Mouse (Mus musculus): ENCODE results near the gene Vmn1r170. TPM values are rescaled to one million over a fixed set of nuclear protein-coding genes. Genes with fewer than 3 reads are reported as not detected.
"Not testable (repeated sequence)": the region's sequence is repeated elsewhere in the genome, so short reads cannot be mapped to it uniquely, and the experiment has no call there.

Gene Vmn1r170
- not detected in 2 replicates for polyA plus RNA-seq (2015; fragmentation: Nextera tagmentation; extraction: Ambion mirVana)

DNA sequence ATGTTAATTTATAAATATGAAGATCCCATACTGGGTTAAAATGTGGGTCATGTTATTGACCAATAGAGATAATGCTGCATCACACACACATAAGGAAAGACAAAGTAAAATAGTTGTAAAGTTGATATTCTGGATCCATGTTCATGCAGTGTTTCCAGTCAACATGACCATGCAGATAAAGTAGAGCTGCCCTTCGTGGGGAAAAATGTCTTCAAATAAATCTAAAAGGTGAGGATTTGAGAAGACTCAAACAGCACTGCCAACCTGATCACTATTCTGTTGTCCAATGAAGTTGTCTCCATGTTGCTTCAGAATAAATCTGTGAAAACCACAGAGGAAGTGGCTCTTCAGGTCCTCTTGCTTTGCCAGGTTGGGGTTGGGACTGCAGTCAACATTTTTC, at the start of gene Vmn1r170:
Gene Vmn1r170 (plus strand): TSS at position 301 of the 400 bp plus-strand sequence.
- not testable (repeated sequence) for ATAC-seq (replicated peaks; ENCODE audit: low FRiP score); H3K4me1 ChIP-seq; H3K27ac ChIP-seq; H3K4me2 ChIP-seq; H3K4me3 ChIP-seq (replicated peaks); H3K9me3 ChIP-seq (replicated peaks); H3K36me3 ChIP-seq; H3K9ac ChIP-seq; H3K27me3 ChIP-seq
- WGBS = 33% methylated on average over 1 of the region's 1 CpGs

DNA sequence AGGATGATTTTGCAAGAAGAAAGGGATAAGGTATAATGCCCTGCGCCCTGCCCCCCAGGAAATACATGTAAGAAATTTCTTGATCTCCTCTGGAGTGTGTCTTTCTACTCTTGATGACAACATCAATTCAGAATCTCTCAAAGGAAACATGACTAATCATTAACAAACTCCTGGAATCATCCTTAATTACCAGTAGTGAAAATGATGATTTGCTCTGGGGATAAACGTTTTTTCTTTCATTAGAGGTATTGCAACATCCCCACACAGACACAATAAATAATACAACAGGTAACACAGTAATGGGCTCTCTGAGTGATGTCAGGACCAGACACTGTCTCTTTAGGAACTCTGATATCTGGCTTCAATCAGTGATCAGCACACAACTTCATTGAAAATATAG, 30.7 kb upstream of the Vmn1r170 start, which contains the start of gene Vmn1r169:
Gene Vmn1r169 (plus strand): TSS at position 301 of the 400 bp plus-strand sequence.
- not testable (repeated sequence) for ATAC-seq (replicated peaks; ENCODE audit: low FRiP score); H3K36me3 ChIP-seq; H3K9me3 ChIP-seq (replicated peaks); H3K9ac ChIP-seq; H3K4me2 ChIP-seq; H3K27me3 ChIP-seq; H3K27ac ChIP-seq; H3K4me1 ChIP-seq; H3K4me3 ChIP-seq (replicated peaks)
- 88% methylated on average over 1 of the region's 2 CpGs for WGBS

DNA sequence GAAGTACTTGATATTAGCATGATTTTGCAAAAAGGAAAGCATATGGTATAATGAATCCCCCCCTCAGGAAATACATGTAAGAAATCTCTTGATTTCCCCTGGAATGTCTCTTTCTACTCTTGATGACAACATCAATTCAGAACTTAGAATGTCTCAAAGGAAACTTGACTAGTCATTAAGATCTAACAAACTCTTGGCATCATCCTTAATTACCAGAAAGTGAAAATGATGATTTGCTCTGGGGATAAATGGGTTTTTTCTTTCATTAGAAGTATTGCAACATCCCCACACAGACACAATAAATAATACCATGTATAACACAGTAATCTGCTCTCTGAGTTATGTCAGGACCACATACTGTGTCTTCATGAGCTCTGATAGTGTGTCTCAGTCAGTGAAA, 24.4 kb downstream of the Vmn1r170 start, which contains the start of gene Vmn1r171:
Gene Vmn1r171 (plus strand): TSS at position 301 of the 400 bp plus-strand sequence.
- Histone ChIP-seq H3K27ac (no peak within 1 kb of the TSS), H3K27me3 (no peaks in the 10 kb centered on the region), H3K4me1 (no peaks in the 10 kb centered on the region), H3K4me3 (replicated peaks) (no peak within 1 kb of the TSS), H3K9ac (no peak within 1 kb of the TSS), H3K36me3 (no peaks in the 10 kb centered on the region), H3K4me2 (no peak within 1 kb of the TSS), H3K9me3 (replicated peaks) (peaks cover 3% of the 10 kb centered on the region; the same call in 1 of the 2 replicates)
- ATAC-seq (replicated peaks; ENCODE audit: low FRiP score) = no peak

Other genes with a start within 250 kb of the Vmn1r170 start
- gene Nlrp5, start 220.3 kb upstream of the Vmn1r170 start, polyA plus RNA-seq (2015; fragmentation: Nextera tagmentation; extraction: Ambion mirVana) = not detected in 2 replicates
- gene Vmn1r167, start 99.0 kb upstream of the Vmn1r170 start, polyA plus RNA-seq (2015; fragmentation: Nextera tagmentation; extraction: Ambion mirVana) = not detected in 2 replicates
- gene Vmn1r168, start 66.4 kb upstream of the Vmn1r170 start, polyA plus RNA-seq (2015; fragmentation: Nextera tagmentation; extraction: Ambion mirVana) = not detected in 2 replicates
- gene Vmn1r169, start 30.6 kb upstream of the Vmn1r170 start, polyA plus RNA-seq (2015; fragmentation: Nextera tagmentation; extraction: Ambion mirVana) = not detected in 2 replicates
- not detected in 2 replicates for gene Vmn1r171, start 24.5 kb downstream of the Vmn1r170 start, polyA plus RNA-seq (2015; fragmentation: Nextera tagmentation; extraction: Ambion mirVana)
- gene Vmn1r172, start 52.1 kb downstream of the Vmn1r170 start, polyA plus RNA-seq (2015; fragmentation: Nextera tagmentation; extraction: Ambion mirVana) = not detected in 2 replicates
- gene Vmn1r173, start 94.5 kb downstream of the Vmn1r170 start, polyA plus RNA-seq (2015; fragmentation: Nextera tagmentation; extraction: Ambion mirVana) = not detected in 2 replicates
- not detected in 2 replicates for gene Vmn1r174, start 146.1 kb downstream of the Vmn1r170 start, polyA plus RNA-seq (2015; fragmentation: Nextera tagmentation; extraction: Ambion mirVana)
- gene Vmn1r175, start 204.5 kb downstream of the Vmn1r170 start, polyA plus RNA-seq (2015; fragmentation: Nextera tagmentation; extraction: Ambion mirVana) = not detected in 2 replicates
- not detected in 2 replicates for gene Vmn1r176, start 231.2 kb downstream of the Vmn1r170 start, polyA plus RNA-seq (2015; fragmentation: Nextera tagmentation; extraction: Ambion mirVana)